Mouse (Mus musculus): ENCODE results near the gene Rpl6. TPM values are rescaled to one million over a fixed set of nuclear protein-coding genes. Genes with fewer than 3 reads are reported as not detected.

Gene Rpl6
- total RNA-seq, 2 experiments from 2014 or later: 521 to 551 TPM

DNA sequence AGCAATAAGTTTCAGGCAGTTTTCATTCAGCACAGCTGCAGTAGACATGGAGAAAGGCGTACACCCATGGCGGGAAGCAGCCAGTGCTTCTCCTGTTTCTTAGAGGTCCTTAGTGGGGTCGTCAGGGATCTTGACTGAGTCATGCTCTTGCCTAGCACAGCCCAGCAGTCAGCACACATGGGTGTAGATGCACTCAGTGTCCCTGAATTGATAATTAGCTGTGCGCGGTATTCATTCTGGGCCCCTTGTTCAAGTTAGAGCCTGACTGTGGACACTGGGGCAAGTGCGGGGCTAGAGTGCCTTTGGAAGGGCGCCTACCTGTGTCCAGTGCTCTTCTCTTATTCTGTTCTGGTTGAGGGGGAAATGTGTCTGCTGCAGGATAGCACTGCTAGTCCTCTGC, 40.9 kb downstream of the Rpl6 start:
- intact Hi-C loops (cut with DNase I): no loop called here
- no peak for DNase-seq (ENCODE audit: low spot score)

DNA sequence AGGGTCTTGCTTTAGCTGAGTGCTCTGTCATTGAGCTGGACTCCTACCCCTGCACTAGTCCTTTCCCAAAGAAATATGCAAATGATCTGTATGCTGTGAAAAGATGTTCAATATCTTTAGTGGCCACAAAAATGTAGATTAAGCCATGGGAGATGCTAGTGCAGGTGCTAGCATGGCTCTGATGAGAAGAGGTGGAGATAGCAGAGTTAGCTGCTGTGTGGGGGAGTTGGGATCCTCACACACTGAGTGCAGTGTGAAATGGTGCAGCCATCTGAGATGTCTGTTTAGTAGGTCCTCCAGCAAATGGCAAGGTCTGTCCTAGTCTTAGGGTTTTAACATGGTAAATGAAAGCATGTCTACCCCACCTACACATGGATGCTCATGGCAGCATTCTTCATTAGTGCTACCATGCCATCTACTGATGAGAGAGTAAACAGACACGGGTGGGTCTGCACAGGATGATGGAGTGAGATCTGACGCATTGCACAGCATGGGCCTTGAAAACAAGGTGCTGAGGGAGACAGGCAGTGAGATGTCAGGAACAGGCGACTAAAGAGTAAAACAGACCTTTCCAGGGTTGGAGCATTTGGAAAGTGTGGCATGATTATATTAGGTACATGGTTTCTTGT, 44.6 kb downstream of the Rpl6 start:
- intact Hi-C loops (cut with DNase I): no loop called here
- no peak for DNase-seq (ENCODE audit: low spot score)

DNA sequence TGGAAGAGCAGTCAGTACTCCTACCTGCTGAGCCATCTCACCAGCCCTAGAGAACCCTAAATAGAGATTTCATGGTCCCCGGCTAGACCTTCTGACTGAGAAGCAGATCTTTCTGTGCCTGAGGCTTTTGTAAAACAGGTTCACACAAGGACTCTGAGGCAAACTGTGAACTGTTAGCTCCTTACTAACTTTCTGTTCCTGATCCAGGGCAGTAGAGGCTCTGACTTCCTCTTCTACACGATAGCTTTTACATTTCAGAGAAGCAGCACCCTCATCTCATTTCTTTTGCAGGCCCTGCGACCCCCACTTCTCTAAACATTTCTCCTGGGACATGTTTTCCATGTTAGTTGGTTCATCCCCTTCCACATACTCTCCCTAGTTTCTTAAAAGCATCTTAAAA, 45.4 kb downstream of the Rpl6 start:
- intact Hi-C loops (cut with DNase I): no loop called here
- DNase-seq (ENCODE audit: low spot score): no peak

DNA sequence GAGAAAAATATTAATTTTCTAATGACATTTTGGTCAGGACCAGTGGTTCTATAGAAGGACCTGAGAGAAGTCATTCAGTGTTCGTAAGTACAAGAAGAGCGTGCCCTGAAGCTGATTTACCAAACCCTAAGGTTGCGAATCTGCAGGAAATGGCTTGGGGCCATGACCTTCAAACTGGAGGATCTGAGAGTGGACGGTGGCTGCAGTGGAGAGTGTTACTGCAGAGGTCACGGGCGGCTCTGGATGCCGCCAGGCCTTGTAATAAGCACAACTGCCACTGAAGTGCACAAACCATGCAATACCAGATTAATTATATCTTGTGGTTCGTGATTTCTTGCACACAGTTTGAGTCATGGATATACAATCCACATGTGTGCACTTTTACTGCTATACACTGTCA, 47.5 kb downstream of the Rpl6 start:
- intact Hi-C loops (cut with DNase I): no loop called here
- no peak for DNase-seq (ENCODE audit: low spot score)

DNA sequence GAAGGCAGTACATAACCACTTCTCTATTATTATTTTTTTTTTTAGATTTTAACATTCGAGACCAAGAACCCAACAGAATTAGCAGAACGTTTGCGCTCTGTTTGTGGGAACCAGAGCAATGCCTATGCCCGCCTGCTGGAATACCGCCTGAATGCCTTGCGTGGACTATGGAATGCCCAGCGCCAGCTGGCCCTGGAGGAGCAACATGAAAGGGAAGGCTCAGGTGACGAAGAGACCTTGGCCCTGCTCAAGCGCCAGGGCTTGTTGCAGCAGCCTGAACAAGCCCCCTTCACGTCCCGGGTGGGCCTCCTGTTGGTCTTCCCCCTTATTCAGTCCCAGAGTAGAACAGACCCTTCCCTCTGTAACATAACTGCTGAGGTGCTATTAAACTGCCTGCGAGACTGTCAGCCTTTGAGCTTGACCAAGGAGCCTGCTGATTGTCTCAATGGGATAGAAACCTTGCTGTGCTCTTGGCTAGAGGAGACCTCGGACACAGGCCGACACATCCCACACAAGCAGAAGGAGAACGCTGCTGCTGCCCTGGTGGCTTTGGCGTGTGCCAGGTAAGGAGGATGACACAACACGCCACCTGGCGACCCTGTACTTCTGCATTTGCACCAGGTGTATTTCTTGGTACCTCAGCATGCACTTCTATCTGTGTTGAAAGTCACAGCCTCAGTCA, 49.7 kb downstream of the Rpl6 start:
- intact Hi-C loops (cut with DNase I): no loop called here
- DNase-seq (ENCODE audit: low spot score): no peak

DNA sequence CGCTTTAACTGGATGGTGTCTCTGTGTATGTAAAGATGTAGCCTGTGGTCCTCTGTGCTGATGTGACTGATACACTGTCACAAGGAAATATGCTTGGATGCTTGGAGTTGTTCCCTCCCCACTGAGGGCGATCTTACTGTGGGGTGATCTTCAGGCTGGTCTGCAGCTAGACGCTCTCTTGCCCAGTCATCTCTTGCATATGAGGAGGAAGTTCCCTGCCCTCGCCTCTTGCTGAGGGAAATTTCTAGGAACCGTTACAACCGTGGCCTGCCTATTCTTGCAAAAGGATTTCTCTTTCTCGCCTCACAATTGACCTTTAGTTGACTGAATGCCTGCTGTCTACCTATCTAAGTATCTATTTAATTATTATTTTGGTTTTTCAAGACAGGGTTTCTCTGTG, 50.7 kb downstream of the Rpl6 start:
- intact Hi-C loops (cut with DNase I): no loop called here
- DNase-seq (ENCODE audit: low spot score): no peak

Other genes starting within 250 kb of the Rpl6 start
- under 1 TPM in 1 of 2 experiments, not detected in 1; 0.08 TPM for gene Rph3a, start 194.4 kb upstream of the Rpl6 start, total RNA-seq (2021)
- 100 to 1,000 TPM; 175 to 181 TPM for gene Ptpn11, start 13.1 kb upstream of the Rpl6 start, total RNA-seq (2021)
- 10 to 100 TPM; 19.3 to 23.0 TPM for gene Hectd4, start 15.7 kb downstream of the Rpl6 start, total RNA-seq (2021)
- 10 to 100 TPM; 48.1 to 51.3 TPM for gene Trafd1, start 181.2 kb downstream of the Rpl6 start, total RNA-seq (2021)
- gene Naa25, start 193.5 kb downstream of the Rpl6 start, total RNA-seq (2021): 10 to 100 TPM; 19.9 TPM
- 10 to 100 TPM in 1 of 2 experiments, 1 to 10 TPM in 1; 8.2 to 10.1 TPM for gene Tmem116, start 247.4 kb downstream of the Rpl6 start, total RNA-seq (2021)
- gene Erp29, start 248.0 kb downstream of the Rpl6 start, total RNA-seq (2021): 10 to 100 TPM; 83.2 to 84.7 TPM

Data from heart, postnatal 25 days (tissue).